Comparison of ENCODE assay signal across 9 mouse cellular contexts in the genomic region with DNA sequence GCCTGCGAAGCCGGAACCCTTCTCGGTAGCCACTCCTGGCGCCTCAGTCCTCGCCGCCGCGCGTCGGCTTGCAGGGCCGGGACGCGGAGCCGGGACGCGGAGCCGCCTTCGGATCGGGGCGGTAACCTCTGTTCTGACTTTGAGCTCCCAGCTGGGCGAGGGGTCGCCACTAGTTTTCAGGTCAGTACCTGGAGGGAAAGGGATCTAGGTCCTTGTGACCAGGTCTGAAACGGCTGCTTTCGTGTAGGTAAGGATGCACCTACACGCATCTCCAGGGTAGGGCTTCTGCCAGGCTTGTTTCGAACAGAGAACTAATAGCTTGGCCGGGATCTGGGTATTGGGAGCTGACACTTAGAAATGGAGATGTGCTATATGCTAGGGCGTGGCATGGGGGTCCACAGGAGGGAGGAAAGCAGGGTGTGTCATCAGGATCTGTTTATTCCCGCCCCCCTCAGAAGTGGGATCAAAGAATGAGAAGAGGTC. TPM values are rescaled to one million over a fixed set of nuclear protein-coding genes. Genes with fewer than 3 reads are reported as not detected.
DNase-seq lines count a peak whose midpoint lies in the region; ATAC-seq and TF ChIP-seq lines count a peak whose summit lies in the region.
"Had no signal": no experiment of that assay in that cellular context is flagged by ENCODE, and none has a peak within 500 bp of the region (broad histone marks: within the 10 kb centered on the region; RNA-seq: fewer than 3 reads in every experiment).

No protein-coding gene starts in this region.

- no peak; the same call in none of the 2 replicates for ATAC-seq in neural tube, embryonic 11.5 days (ENCODE audit: insufficient read depth, low FRiP score, low TSS enrichment)
- peak; percentile 38 for ATAC-seq in embryonic facial prominence, embryonic 14.5 days (ENCODE audit: low read depth)
- peak; percentile 64 for ATAC-seq in intestine, postnatal 0 days

- 0 out of 2 replicates have a peak overlapping the region, but pooled peaks have one; percentile 53 for H3K27ac ChIP-seq in neural tube, embryonic 11.5 days (ENCODE audit: low read depth, low read length)
- 0 out of 2 replicates have a peak overlapping the region, but pooled peaks have one; percentile 24 for H3K27ac ChIP-seq in embryonic facial prominence, embryonic 14.5 days (replicated peaks; ENCODE audit: low read depth, low read length)
- H3K27ac ChIP-seq in intestine, postnatal 0 days (ENCODE audit: low read depth, low read length) = no peak overlapping the region; the same call in 1 of the 2 replicates

- H3K79me2 ChIP-seq in myocyte (ENCODE audit: control insufficient read depth, insufficient read depth) = peaks cover 35% of the 10 kb centered on the region

- TF ChIP-seq CTCF in intestine, postnatal 0 days (IDR thresholded peaks at IDR 0.05; ENCODE audit: low read depth) = no peak

- peak overlapping the region; percentile 81 for H3K4me3 ChIP-seq in neural tube, embryonic 11.5 days (ENCODE audit: low read depth, low read length)
- peak overlapping the region; percentile 76 for H3K4me3 ChIP-seq in embryonic facial prominence, embryonic 14.5 days (ENCODE audit: low read depth, low read length)
- H3K4me3 ChIP-seq in intestine, postnatal 0 days (ENCODE audit: low read depth, low read length) = peak overlapping the region; percentile 78
- H3K4me3 ChIP-seq in myocyte = peak overlapping the region; percentile 71

- TF ChIP-seq POLR2A in myocyte (IDR thresholded peaks at IDR 0.05; ENCODE audit: insufficient read length, low read depth) = no peak

- peak overlapping the region; percentile 49 for H3ac ChIP-seq in myocyte (ENCODE audit: control insufficient read depth, insufficient read length)

- H3K4me2 ChIP-seq in neural tube, embryonic 11.5 days (ENCODE audit: low read depth) = peak overlapping the region; percentile 79
- H3K4me2 ChIP-seq in embryonic facial prominence, embryonic 14.5 days (ENCODE audit: low read depth, low read length) = peak overlapping the region; percentile 67
- peak overlapping the region; percentile 90 for H3K4me2 ChIP-seq in intestine, postnatal 0 days (replicated peaks; ENCODE audit: low read depth)
- peak overlapping the region; percentile 73 for H3K4me2 ChIP-seq in myocyte (ENCODE audit: low read depth)

- no peak for DNase-seq in neural tube, embryonic 11.5 days (ENCODE audit: low spot score)
- DNase-seq in neural tube, embryonic 10.5 days (ENCODE audit: extremely low spot score, low spot score) = no peak
- peak; percentile 14 for DNase-seq in embryonic facial prominence, embryonic 14.5 days (ENCODE audit: low spot score)
- no peak for DNase-seq in left cerebral cortex, adult 18-20 months (ENCODE audit: low spot score in 2 of 2)
- no peak for DNase-seq in frontal cortex, adult 2 months (ENCODE audit: extremely low spot score in 1 of 2, low spot score in 1 of 2)
- DNase-seq in adipocyte (ENCODE audit: low spot score) = no peak

- peaks cover 10% of the 10 kb centered on the region for H3K4me1 ChIP-seq in neural tube, embryonic 11.5 days (ENCODE audit: control insufficient read depth, insufficient read depth, low read length)
- H3K4me1 ChIP-seq in embryonic facial prominence, embryonic 14.5 days (ENCODE audit: control insufficient read depth, insufficient read depth, low read length) = peaks cover 14% of the 10 kb centered on the region
- no peaks in the 10 kb centered on the region; the same call in 1 of the 2 replicates for H3K4me1 ChIP-seq in intestine, postnatal 0 days (replicated peaks; ENCODE audit: control insufficient read depth, insufficient read depth, low read length)

- no peaks in the 10 kb centered on the region for H3K27me3 ChIP-seq in neural tube, embryonic 11.5 days (ENCODE audit: control insufficient read depth, insufficient read depth, low read length)
- no peaks in the 10 kb centered on the region for H3K27me3 ChIP-seq in embryonic facial prominence, embryonic 14.5 days (replicated peaks; ENCODE audit: control insufficient read depth, insufficient read depth, low read length)
- no peaks in the 10 kb centered on the region for H3K27me3 ChIP-seq in intestine, postnatal 0 days (replicated peaks; ENCODE audit: control insufficient read depth, insufficient read depth, low read length)
- no peaks in the 10 kb centered on the region for H3K27me3 ChIP-seq in myocyte (ENCODE audit: control insufficient read depth, insufficient read depth, insufficient read length)

- peak overlapping the region; percentile 70 for H3K9ac ChIP-seq in neural tube, embryonic 11.5 days (ENCODE audit: low read length)
- H3K9ac ChIP-seq in embryonic facial prominence, embryonic 14.5 days (ENCODE audit: low read depth, low read length) = peak overlapping the region; percentile 79
- peak overlapping the region; percentile 61 for H3K9ac ChIP-seq in intestine, postnatal 0 days (ENCODE audit: low read depth, low read length)

- no peaks in the 10 kb centered on the region for H3K9me3 ChIP-seq in neural tube, embryonic 11.5 days (ENCODE audit: control insufficient read depth, low read length)
- H3K9me3 ChIP-seq in embryonic facial prominence, embryonic 14.5 days (ENCODE audit: control insufficient read depth, low read length) = no peaks in the 10 kb centered on the region
- H3K9me3 ChIP-seq in intestine, postnatal 0 days (ENCODE audit: control insufficient read depth) = no peaks in the 10 kb centered on the region

- H3K36me3 ChIP-seq in neural tube, embryonic 11.5 days (ENCODE audit: control insufficient read depth, insufficient read depth, low read length) = no peaks in the 10 kb centered on the region
- peaks cover 3% of the 10 kb centered on the region; the same call in 1 of the 2 replicates for H3K36me3 ChIP-seq in embryonic facial prominence, embryonic 14.5 days (ENCODE audit: control insufficient read depth, insufficient read depth, low read length)
- H3K36me3 ChIP-seq in intestine, postnatal 0 days (ENCODE audit: control insufficient read depth, insufficient read depth) = no peaks in the 10 kb centered on the region
- H3K36me3 ChIP-seq in myocyte (ENCODE audit: control insufficient read depth, insufficient read depth) = no peaks in the 10 kb centered on the region

- WGBS in neural tube, embryonic 11.5 days = under 1% methylated on average over 29 of the region's 29 CpGs
- WGBS in embryonic facial prominence, embryonic 14.5 days = 0% methylated on average over 27 of the region's 29 CpGs
- WGBS in intestine, postnatal 0 days = under 1% methylated on average over 29 of the region's 29 CpGs

TF ChIP-seq in myocyte, 11 proteins besides CTCF, POLR2A, EP300 and RAD21:
- TF ChIP-seq TCF12 (IDR thresholded peaks at IDR 0.05; ENCODE audit: insufficient read depth, poor library complexity, severe bottlenecking) = no peak
- no peak for TF ChIP-seq MYOG (IDR thresholded peaks at IDR 0.05; ENCODE audit: control insufficient read depth in 1 of 3, insufficient read depth in 1 of 3, insufficient read length in 2 of 3, low read depth in 2 of 3)
- TF ChIP-seq E2F4 (IDR thresholded peaks at IDR 0.05; ENCODE audit: insufficient read depth) = no peak
- TF ChIP-seq POLR2AphosphoS2 (IDR thresholded peaks at IDR 0.05; ENCODE audit: insufficient read length, low read depth) = no peak
- TF ChIP-seq USF1 (IDR thresholded peaks at IDR 0.05; ENCODE audit: low read depth) = no peak
- TF ChIP-seq SRF (IDR thresholded peaks at IDR 0.05; ENCODE audit: control insufficient read depth, insufficient read length, low read depth) = no peak
- no peak for TF ChIP-seq TCF3 (IDR thresholded peaks at IDR 0.05; ENCODE audit: insufficient read length, low read depth)
- TF ChIP-seq CEBPB (IDR thresholded peaks at IDR 0.05; ENCODE audit: insufficient read depth, poor library complexity, severe bottlenecking) = no peak
- TF ChIP-seq REST (IDR thresholded peaks at IDR 0.05; ENCODE audit: insufficient read depth, insufficient read length) = no peak
- no peak for TF ChIP-seq MAX (IDR thresholded peaks at IDR 0.05; ENCODE audit: low read depth)

RNA-seq across cellular contexts. Expression of gene Sgo2a, which starts 0.4 kb away (rescaled TPM):
- 23.0 and 23.8 TPM in 2 replicates for polyA plus RNA-seq in neural tube, embryonic 11.5 days (2014; fragmentation: Nextera tagmentation; extraction: Ambion mirVana)
- 13.8 and 17.9 TPM in 2 replicates for polyA plus RNA-seq in embryonic facial prominence, embryonic 14.5 days (2014; fragmentation: Nextera tagmentation; extraction: Ambion mirVana)
- 3.3 and 4.4 TPM in 2 replicates for polyA plus RNA-seq in intestine, postnatal 0 days (2015; fragmentation: Nextera tagmentation; extraction: Ambion mirVana)
- polyA plus RNA-seq in myocyte (2012; fragmentation: generic; extraction: Trizol) = 1.6 TPM
- total RNA-seq in left cerebral cortex, adult 18-20 months (2021) = under 1 TPM; 0.21 to 0.63 TPM
- 0.53 and 0.56 TPM in 2 replicates for polyA plus RNA-seq in frontal cortex, adult 2 months (2012; rRNA removed)

RNA-seq across cellular contexts. Expression of gene Kctd18, which starts 22.6 kb away (rescaled TPM):
- 19.1 and 21.0 TPM in 2 replicates for polyA plus RNA-seq in neural tube, embryonic 11.5 days (2014; fragmentation: Nextera tagmentation; extraction: Ambion mirVana)
- polyA plus RNA-seq in embryonic facial prominence, embryonic 14.5 days (2014; fragmentation: Nextera tagmentation; extraction: Ambion mirVana) = 15.6 and 19.2 TPM in 2 replicates
- polyA plus RNA-seq in intestine, postnatal 0 days (2015; fragmentation: Nextera tagmentation; extraction: Ambion mirVana) = 6.5 and 6.9 TPM in 2 replicates
- polyA plus RNA-seq in myocyte (2012; fragmentation: generic; extraction: Trizol) = 4.5 TPM
- total RNA-seq in left cerebral cortex, adult 18-20 months (2021) = 10 to 100 TPM; 14.4 to 17.6 TPM
- polyA plus RNA-seq in frontal cortex, adult 2 months (2012; rRNA removed) = 21.8 and 27.4 TPM in 2 replicates

RNA-seq across cellular contexts. Expression of gene Aox1, which starts 33.6 kb away (rescaled TPM):
- 0.16 TPM in 2 replicates for polyA plus RNA-seq in neural tube, embryonic 11.5 days (2014; fragmentation: Nextera tagmentation; extraction: Ambion mirVana)
- 0.70 and 0.89 TPM in 2 replicates for polyA plus RNA-seq in embryonic facial prominence, embryonic 14.5 days (2014; fragmentation: Nextera tagmentation; extraction: Ambion mirVana)
- 0.08 TPM in 2 replicates for polyA plus RNA-seq in intestine, postnatal 0 days (2015; fragmentation: Nextera tagmentation; extraction: Ambion mirVana)
- 2.4 TPM for polyA plus RNA-seq in myocyte (2012; fragmentation: generic; extraction: Trizol)
- total RNA-seq in left cerebral cortex, adult 18-20 months (2021) = 1 to 10 TPM; 3.3 to 3.5 TPM
- polyA plus RNA-seq in frontal cortex, adult 2 months (2012; rRNA removed) = 4.9 and 5.1 TPM in 2 replicates
- total RNA-seq: hematopoietic stem cell, adult 5-6 weeks had no signal
